Mouse (Mus musculus): ENCODE results near the gene Cdx2.

Cdx2 gene

DNA sequence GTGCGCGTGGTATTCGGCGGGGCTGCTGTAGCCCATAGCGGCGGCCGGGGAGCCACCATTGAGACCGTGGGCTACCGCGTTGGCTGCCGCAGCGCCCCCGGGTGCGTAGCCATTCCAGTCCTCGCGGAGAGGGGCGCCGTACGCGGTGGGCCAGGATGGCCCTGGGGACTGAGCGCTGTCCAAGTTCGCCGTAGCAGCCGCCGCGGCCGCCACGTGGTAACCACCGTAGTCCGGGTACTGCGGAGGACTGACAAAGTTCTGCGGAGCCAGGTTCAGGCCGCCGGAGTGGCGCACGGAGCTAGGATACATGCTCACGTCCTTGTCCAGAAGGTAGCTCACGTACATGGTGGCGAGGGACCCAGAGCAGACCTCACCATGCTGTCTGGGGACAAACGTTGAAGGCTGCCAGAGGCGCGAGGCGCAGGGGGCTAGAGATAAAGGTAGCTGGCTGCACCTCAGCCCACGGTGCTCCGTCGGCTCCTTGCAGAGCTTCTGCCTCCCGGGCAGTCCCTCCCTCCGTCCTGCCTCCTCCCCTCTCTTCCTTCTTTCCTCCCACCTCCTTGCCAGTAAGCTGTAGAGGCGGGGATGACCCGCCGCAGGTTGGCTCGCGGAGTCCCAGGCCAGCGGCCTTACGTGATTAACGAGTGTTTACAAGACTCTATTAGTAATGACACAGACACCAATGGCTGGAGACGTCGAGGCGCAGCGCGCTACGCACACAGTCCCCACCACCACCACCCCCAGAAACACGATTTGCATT, at the start of gene Cdx2:
Gene Cdx2 (minus strand): TSS at position 633 of the 760 bp plus-strand sequence.
- CTCF ChIA-PET, result no interaction called here

DNA sequence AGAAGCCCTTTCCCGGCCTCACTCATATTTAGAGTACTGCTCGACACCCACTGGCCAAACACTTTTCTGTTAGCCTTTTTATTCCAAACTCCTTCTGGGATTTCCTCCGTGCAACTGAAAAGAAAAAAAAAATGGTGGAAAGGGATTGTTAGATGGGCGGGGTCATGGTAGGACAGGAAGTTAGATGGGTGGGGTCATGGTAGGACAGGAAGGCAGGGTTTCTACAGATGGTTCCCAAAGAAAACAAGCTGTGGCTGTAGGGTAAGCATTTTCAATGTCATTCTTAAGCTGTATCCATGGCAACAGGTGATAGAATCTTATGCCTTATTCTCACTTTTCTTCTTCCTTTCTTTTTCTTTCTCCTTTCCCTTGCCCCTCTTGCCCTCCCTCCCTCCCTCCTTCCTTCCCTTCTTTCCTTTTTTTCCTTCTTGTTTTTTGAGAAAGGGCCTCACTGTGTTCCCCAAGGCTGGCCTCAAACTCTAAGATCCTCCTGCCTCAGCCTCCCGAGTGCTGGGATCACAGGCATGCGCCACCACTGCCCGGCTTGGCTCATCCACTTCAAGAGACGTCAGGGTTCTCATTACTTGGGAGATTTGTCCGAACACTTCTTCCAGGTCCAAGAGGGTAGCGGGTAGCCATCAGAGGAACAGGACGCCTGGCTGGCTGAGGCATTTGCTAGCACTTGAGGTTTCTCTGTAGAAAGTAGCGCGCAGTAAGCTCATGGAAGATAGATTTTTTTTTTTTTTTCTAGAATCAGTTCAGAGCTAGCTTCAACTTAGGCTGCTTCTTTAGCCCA, 49.4 kb upstream of the Cdx2 start:
- CTCF ChIA-PET, result interaction anchor here (0.5 to 1.1 kb wide), 3 partner anchors 16 to 76 kb away, joined by 3 to 6 read pairs (median 3); no protein-coding TSS in a partner anchor

DNA sequence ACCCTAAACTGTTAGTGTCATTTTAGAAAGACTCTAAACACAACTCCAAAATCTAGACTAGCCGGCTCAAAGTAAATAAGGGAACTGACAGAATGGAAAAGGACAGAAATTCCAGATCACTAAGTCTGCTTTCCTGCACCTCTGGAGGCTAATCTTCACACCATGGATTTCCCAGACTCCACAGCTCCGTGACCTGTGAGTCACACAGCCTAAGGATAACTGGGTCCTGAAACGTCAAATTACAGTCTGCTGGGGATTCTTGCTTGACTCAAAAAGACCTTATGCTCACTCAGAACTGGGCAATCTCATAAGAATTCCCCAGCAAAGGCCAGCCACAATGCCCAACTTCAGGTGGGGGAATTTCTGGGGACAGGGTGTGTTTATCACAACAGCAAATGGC, 48.7 kb upstream of the Cdx2 start:
- CTCF ChIA-PET, result interaction anchor here (1.1 kb wide), 1 partner anchor 65 kb away, joined by 3 read pairs; no protein-coding TSS in a partner anchor

DNA sequence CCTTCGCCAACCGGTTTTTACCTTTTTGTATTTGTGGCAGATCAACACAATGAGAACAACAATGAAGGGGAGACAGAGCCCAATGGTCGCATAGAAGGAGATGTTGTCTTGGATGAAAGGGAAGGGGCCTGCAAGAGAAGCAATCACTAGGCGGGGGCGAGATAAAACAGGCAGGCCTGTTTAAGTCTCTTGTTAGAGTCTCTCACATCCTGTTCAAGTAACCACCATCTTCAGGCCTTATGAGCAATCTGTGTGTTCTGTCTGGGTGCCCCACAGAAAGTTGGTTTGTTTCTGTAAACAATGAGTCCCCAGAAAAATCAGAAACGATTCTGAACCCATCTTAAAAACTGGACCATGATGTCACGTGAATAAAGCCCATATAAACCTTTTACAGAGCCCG, 47.9 kb upstream of the Cdx2 start:
- CTCF ChIA-PET, result no interaction called here

DNA sequence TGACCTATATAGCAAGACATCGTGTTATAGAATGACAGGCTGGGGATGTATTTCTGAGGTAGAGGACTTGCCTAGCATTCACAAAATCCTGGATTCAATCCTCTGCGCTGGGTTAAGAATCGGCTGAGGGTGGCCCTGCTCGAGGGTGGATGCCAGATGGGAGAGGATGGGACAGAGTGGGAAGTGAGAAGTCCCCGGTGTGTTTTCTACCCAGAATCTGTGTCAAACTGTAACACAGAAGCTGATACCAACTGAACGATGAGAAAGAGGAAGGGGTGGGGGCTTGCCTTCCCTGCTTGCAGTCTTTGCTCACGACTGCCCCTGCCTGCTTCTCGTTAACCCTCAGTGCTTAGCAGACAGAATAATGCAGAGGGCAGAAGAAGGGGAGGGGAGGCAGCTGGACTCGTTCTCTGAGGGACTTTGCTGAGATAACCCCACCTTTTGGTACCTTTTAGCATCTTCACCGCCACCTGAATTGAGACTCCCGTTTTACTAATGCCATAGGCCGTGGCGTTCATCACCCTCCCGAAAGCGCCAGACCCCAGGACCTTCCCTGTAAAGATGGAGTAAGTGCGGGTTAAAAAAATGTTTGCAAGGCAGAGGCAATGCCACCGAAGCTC, 47.2 kb upstream of the Cdx2 start:
- CTCF ChIA-PET, result no interaction called here

DNA sequence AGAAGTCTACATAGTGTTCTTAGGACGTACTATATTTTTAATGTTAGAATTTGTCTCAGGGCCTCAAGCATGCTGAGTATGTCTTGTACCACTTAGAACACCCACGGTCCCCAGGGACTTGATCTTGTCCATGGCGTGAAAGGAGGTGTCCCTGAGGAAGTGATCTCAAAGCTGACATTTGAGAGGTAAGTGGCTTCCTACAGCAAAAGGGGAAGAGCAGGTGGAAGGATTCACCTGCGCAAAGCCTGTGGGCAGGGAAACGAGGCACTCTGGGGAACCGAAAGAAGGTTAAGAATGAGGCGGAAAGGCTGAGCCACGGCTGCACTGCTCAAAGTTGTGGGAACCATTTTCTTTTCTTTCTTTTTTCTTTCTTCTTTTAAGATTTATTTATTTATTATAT, 44.9 kb upstream of the Cdx2 start:
- CTCF ChIA-PET, result interaction anchor here (1.3 kb wide), 1 partner anchor 11 kb away, joined by 3 read pairs; no protein-coding TSS in a partner anchor

DNA sequence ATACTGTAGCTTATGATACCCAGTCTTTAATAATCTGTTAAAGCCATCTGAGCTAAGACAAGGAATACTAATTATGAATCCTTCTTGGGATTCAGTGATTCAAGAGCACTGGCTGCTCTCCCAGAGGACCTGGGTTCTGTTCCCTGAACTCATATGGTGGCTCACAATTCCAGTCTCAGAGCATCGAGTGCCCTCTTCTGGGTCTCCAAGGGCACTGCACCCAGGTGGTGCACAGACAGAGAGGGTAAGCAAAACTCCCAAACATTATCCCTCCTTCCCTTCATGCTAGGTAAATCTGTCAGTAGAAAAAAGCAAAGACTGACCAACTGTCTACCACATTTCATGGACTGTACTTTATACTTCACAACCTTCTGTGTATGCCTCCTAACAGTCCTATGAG, 38.9 kb upstream of the Cdx2 start:
- CTCF ChIA-PET, result interaction anchor here (0.5 to 0.7 kb wide), 2 partner anchors 21 to 70 kb away, joined by 5 read pairs; no protein-coding TSS in a partner anchor

DNA sequence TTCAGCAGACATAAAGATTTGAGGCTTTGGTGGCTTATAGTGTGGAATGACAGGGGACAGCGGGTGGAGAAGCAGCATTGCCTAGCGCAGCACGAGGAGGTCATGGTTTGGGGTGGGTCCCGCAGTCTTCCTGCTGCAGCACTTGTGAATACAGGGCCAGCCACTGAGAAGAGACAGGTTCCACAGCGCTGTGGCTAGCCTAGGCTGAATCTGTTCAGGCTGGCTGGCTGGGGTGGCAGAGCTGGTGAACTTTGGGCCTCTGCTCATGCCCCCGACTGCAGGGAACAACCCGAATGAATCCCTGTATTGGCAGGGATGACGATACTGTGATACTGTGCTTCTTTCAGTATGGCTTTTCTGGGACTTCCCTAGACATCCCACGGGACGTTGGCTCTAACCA, 36.8 kb upstream of the Cdx2 start:
- CTCF ChIA-PET, result interaction anchor here (0.6 to 0.7 kb wide), 2 partner anchors 11 to 332 kb away, joined by 3 to 12 read pairs; no protein-coding TSS in a partner anchor

DNA sequence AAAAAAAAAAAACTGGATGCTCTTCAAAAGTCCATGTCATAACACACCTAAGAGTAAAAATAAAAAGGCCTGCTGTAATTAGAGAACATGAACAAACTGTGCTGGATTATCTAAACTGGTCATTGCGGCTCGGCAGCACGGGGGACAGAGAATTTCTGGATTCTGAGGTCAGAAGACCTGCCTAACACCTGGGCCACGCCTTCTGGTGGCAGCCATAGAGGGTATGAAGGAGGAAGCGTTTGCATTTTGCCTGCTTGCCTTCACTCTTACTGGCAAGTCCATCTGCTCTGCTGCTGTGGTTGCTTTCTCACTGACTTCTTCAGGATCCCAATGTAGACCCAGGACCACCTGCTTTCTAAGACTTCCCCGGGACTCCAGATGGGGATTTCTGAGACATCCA, 35.8 kb upstream of the Cdx2 start:
- CTCF ChIA-PET, result no interaction called here

DNA sequence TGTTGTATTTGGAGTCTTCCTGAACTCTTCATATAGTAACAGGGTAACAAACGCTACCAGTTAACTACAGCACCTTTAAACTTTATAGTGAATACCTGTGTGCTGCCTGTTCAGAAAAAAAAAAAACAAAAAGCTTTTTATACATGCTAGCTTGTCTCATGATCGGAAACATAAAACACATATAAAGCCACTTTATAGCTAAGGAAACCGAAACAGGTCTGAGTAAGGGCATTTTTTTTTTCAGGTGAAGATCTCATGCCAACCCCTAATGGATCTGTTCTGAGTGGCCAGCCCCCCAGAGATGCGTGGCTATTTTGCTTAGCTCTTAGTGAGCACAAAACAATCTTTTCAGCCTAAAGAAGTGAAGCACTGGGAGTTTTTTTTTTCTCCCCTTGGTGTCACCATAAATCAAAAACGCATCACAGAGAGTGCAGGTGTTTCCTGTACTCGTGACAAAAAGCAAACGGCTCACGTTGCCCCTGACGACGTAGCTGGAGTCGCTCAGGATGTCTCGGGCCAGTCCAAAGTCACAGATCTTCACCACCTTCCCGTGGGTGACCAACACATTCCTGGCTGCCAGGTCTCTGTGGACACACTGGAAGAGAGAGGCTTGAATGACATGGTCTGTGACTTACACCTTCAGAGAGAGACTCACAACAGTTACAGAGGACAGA, 33.8 kb upstream of the Cdx2 start:
- CTCF ChIA-PET, result interaction anchor here (0.7 to 0.9 kb wide), 3 partner anchors 16 to 157 kb away, joined by 3 to 6 read pairs (median 4); no protein-coding TSS in a partner anchor

DNA sequence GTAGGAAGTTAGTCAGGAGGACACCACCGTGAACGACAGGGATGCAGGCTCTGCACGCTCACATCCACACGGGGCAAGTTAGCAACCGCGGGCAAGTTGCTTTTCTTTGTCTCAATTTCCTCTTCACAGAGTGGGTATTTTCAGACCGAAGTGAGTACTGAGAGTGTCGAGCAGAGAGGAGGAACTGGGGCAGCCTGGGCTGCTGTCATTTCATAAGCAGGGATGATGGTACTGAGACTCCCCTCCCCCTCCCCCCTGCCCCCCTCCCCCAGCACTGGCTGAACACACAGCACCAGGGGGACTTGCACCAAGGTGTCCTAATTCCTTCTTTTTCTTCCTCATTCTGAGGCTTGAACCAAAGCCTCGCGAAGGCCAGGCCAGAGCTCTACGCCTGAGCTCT, 32.5 kb upstream of the Cdx2 start:
- CTCF ChIA-PET, result no interaction called here

DNA sequence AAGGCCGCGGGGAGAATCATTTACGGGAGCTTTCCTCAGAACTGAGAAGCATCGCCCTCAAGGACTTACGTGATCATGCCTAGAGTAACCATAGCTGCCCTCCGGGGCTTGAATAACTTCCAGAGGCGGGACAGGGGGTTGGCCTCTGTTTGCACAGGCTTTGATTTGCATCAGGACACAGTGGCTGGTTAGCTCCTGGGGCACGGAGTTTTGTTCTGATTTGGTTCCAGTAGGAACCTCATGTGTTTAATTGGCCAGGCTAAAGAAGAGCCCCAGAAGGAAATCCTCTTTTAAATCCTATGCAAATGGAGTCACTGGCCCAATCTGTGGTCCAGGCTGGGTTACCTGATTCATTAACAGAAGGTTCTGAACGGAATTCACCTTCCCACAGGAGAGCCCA, 31.9 kb upstream of the Cdx2 start:
- CTCF ChIA-PET, result interaction anchor here (1.5 kb wide), 1 partner anchor 11 kb away, joined by 5 read pairs; no protein-coding TSS in a partner anchor

DNA sequence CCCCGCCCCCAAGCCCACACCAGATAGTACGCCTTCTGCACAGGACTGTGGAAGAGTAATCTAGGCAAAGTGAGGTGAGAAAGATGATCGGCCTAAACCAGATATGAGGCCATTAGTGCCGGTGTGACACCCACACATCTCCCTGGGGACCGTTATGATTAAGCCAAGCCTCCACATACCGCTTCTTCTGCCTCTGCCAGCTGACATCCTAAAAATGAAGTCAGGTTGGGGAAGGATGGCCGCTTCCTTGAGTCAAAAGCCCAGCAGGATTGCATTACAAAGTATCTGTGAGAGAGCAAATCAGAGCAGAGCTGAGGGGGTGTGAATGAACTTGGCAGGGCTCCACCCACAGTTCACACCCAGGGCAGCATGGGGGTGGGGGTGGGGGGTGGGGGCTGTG, 25.6 kb upstream of the Cdx2 start:
- CTCF ChIA-PET, result interaction anchor here (0.6 kb wide), 1 partner anchor 11 kb away, joined by 3 read pairs; no protein-coding TSS in a partner anchor

DNA sequence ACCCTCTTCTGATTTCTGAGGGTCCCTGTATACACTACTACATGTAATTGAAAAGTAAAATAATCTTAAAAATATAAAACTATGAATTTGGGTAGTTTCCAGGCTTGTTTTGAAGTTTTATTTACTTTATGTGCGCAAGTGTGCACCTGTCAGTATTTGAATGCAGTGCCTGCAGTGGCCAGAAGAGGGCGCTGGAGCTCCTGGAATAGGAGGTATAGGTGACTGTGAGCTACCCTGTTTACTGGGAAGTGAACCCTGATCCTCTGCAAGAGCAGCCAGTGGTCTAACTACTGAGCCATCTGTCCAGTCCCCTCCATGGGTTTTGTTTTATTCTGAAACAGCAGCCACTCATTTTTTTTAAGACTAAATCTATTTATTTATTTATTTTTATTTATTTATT, 24.5 kb upstream of the Cdx2 start:
- CTCF ChIA-PET, result interaction anchor here (1.0 kb wide), 1 partner anchor 26 kb away, joined by 3 read pairs; no protein-coding TSS in a partner anchor

DNA sequence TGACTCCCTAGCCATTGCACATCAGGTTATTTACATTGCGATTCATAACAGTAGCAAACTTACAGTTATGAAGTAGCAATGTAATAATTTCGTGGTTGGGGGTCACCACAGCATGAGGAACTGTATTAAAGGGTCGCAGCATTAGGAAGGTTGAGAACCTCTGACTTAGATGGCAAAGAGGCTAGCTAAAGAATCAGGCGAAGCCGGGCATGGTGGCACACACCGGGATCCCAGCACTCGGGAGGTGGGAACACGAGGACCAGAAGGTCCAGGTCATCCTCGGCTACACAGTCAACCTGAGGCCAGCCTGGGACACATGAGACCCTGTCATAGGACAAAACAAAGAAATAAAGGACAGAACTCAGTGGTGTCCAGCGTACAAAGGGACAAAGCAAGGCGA, 22.9 kb upstream of the Cdx2 start:
- CTCF ChIA-PET, result interaction anchor here (0.5 to 0.6 kb wide), 4 partner anchors 42 to 597 kb away, joined by 3 to 11 read pairs (median 5); no protein-coding TSS in a partner anchor

DNA sequence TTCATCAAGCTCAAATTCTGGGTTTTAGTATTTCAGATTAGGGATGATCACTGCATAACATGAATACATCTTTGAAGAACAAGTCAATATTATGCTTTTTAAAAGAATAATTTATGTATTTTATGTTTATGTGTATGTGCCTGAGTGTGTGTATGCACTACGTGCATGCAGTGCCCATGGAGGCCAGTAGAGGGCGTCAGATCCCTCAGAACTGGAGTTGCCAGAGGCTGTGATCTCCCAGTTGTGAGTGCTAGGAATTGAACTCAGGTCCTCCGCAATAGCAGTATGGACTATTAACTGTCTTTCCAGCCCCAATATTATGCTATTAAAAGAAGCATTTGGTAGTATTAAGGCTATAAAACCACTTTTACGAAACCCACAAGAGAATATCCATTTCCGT, 20.6 kb upstream of the Cdx2 start:
- CTCF ChIA-PET, result no interaction called here

DNA sequence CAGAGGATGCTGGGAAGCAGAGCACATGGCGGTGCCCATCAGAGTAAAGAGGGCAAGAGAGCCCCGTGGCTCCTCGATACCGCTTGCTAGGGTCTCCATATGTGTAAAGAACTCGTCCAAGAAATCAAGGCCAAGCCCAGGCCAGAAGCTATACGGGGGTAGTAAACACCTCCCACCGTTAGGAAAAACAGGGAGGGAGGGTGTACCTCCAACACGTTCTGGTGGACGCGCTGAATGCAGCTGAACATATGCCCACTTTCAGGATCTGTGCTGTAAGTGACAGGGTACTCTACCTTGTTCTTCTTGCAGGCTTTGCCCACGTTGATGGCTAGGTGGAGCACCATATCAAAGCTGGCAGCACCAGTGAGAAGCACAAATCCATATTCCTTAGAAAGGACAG, 18.9 kb upstream of the Cdx2 start:
- CTCF ChIA-PET, result no interaction called here

DNA sequence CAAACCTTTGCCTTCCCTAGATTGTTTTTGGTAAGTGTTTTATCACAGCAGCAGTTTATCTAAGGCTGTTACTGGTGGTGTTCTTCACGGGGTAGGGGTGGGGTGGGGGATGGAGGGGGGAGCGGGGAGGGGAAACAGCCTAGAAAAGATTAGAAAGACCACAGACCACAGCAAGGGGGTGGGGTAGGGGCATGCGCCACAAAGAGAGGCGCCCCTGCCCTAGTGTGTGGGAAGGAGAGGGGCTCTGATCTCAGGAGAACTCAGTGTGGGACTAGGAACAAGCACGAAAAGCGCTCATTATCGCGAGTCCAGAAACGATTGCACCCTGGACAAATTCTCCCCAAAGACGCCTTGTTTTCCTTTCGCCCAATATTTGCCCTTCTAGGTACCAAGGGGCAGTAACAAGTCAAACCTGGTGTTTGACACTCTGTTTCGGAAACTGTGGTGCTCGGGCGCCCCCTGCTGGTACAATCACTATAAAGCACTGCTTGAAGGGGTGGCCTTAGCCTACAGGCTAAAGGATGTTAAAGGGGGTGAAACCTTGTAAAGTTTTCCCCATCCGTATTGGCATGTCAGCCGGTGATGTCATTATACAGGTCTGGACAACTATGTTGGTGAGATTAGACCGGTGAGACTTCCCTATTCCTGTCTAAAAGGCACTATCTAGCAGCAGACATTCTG, 16.3 kb upstream of the Cdx2 start:
- CTCF ChIA-PET, result no interaction called here

DNA sequence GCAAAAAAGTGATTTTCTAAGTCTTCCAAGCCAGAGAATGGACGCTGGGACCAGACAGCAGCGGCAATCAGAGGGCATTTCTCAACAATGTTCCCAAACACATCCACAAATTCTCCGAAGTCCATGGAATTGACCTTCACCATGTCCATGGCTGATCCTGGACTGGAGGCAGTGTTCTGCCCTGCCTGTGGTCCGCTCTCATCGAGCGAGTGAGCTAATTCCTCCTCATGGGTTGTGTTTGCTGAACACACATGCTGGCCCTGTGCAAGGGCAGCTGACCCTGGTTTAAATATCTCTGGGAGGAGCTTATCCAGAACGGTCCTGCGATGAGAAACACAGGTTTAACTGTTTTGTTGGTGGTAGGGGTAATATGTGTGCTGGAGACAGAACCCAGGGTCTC, 15.1 kb upstream of the Cdx2 start, which contains the start of gene Urad:
Gene Urad (minus strand): TSS at position 258 of the 400 bp plus-strand sequence.
- CTCF ChIA-PET, result no interaction called here

DNA sequence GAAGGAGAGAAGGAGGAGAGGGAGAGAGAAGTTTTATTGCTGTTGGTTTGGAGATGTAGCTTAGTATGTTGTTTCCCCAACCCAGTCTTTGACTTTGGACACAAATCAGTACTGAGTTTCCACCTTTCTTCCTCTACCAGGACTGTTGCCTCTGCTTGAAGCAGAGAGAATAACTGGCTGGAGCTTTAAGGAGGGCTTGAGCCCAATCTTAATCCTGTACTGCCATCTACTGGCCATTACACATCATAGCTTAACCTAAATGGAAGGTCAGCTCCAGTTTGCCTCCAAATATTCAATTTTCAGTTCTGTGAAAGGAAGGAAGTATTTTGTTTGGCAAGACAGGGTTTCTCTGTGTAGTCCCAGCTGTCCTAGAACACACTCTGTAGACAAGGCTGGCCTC, 12.6 kb upstream of the Cdx2 start:
- CTCF ChIA-PET, result interaction anchor here (0.6 to 1.7 kb wide), 3 partner anchors 133 to 414 kb away, joined by 3 to 6 read pairs (median 4); no protein-coding TSS in a partner anchor

DNA sequence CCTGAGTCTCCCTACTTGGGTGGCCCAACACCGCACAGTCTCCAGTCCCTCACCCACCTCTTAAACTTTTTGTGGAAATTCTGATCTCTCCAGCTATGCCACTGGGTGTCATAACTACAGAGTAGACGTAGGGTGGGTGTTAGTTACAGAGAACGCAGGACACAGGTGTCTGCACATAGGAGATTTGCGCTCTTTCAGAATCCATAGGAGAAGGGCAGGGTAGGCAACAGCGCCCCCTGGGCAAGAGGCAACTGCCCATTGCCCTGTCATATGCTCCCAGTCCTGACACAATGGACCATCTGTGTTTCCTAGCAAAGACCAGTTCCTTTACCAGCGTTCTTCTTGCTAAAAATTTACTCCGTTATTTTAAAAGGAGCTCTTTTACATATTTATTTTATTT, 10.9 kb upstream of the Cdx2 start:
- CTCF ChIA-PET, result interaction anchor here (0.6 to 1.0 kb wide), 2 partner anchors 11 to 745 kb away, joined by 3 read pairs; no protein-coding TSS in a partner anchor

All from spleen, embryonic (tissue).